Mouse (Mus musculus) heart, embryonic 10.5 days (tissue): Measurements from ENCODE around the gene Ksr1. TPM values are rescaled to one million over a fixed set of nuclear protein-coding genes. Genes with fewer than 3 reads are reported as not detected.
"Not testable (repeated sequence)": the region's sequence is repeated elsewhere in the genome, so short reads cannot be mapped to it uniquely, and the experiment has no call there.

ENCODE experiments used
- DNase-seq: peaks from one replicate; pipeline ENCODE4 v3.0.0-alpha.2; 2017; ENCODE audit warnings: low spot score
- H3K27ac ChIP-seq: fragments of 300-500 bp; sonication (generic); 2 replicates; pipeline ENCODE4 v1.5.1; 2016; ENCODE audit warnings: mild to moderate bottlenecking
- H3K27me3 ChIP-seq: fragments of 300-500 bp; sonication (generic); 2 replicates; pipeline ENCODE4 v1.6.1; 2016; ENCODE audit warnings: mild to moderate bottlenecking; ENCODE audit not compliant: poor library complexity, insufficient read depth, severe bottlenecking
- H3K36me3 ChIP-seq: fragments of 300-500 bp; sonication (generic); 2 replicates; pipeline ENCODE4 v1.6.1; 2016; ENCODE audit warnings: mild to moderate bottlenecking, moderate library complexity
- H3K4me1 ChIP-seq: fragments of 300-500 bp; sonication (generic); 2 replicates; pipeline ENCODE4 v1.6.1; 2016; ENCODE audit warnings: mild to moderate bottlenecking
- H3K4me3 ChIP-seq: fragments of 300-500 bp; sonication (generic); 2 replicates; pipeline ENCODE4 v1.5.1; 2016; ENCODE audit warnings: mild to moderate bottlenecking, moderate library complexity
- H3K9me3 ChIP-seq: fragments of 300-500 bp; sonication (generic); 2 replicates; pipeline ENCODE4 v1.6.1; 2016; ENCODE audit warnings: mild to moderate bottlenecking, moderate library complexity
- WGBS: fragments of 180-500 bp; shearing (Covaris S2); methylation state at CpG from one replicate; pipeline ENCODE4 v1.1.7; 2016; 5-methylcytosine and 5-hydroxymethylcytosine counted together
- polyA plus RNA-seq: library from polyadenylated mRNA; unstranded; fragments of >200 nt; fragmentation: Nextera tagmentation; extraction: Ambion mirVana; gene quantifications from 2 replicates; pipeline ENCODE4 v1.2.1, GENCODE M21; 2016

Gene Ksr1
- polyA plus RNA-seq, 1 experiment from 2014 or later = 1.9 TPM

- Histone ChIP-seq H3K4me1 (peaks cover 16% of the 10 kb centered on the region; the same call in 1 of the 2 replicates), H3K36me3 (no peaks in the 10 kb centered on the region), H3K4me3 (no peak overlapping the region), H3K27ac (peak overlapping the region; percentile 52; the same call in 1 of the 2 replicates), H3K27me3 (no peaks in the 10 kb centered on the region), H3K9me3 (no peaks in the 10 kb centered on the region)
- WGBS = 43% methylated on average over 5 of the region's 5 CpGs
- DNase-seq = no peak
These were observed 143.7 kb downstream of the Ksr1 start for GRCm38 (mm10) chr11:79002551-79002951.

DNA sequence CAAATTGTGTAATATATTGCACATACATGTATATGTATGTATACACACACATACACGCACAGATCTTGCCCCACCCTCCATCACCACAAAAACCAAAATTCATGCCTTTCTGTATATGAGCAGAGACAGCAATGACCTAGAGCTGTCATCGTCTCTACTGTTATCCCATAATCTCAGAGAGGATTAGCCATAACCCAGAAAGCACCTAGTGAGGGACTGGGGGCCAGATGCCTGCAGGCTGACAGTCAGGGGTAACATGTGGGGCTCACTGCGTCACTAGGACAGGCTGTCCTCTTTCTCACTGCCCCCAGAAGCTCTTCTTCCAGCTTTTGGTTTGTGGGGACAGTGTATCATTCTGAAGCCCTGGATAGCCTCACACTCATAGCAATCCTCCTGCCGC lies 144.3 kb downstream of the Ksr1 start:
- 78% methylated on average over 4 of the region's 4 CpGs for WGBS

GRCm38 (mm10) chr11:78999118-78999517 lies 147.1 kb downstream of the Ksr1 start:
- 78% methylated on average over 6 of the region's 6 CpGs for WGBS
- Histone ChIP-seq H3K27me3 (no peaks in the 10 kb centered on the region), H3K36me3 (no peaks in the 10 kb centered on the region), H3K27ac (no peak overlapping the region), H3K9me3 (peaks cover 14% of the 10 kb centered on the region), H3K4me3 (no peak overlapping the region), H3K4me1 (peaks cover 16% of the 10 kb centered on the region; the same call in 1 of the 2 replicates)
- DNase-seq = no peak

More for the DNA sequence above, 144.3 kb downstream of the Ksr1 start:
- H3K27me3 ChIP-seq = no peaks in the 10 kb centered on the region
- peaks cover 7% of the 10 kb centered on the region; the same call in 1 of the 2 replicates for H3K9me3 ChIP-seq
- peaks cover 16% of the 10 kb centered on the region; the same call in 1 of the 2 replicates for H3K4me1 ChIP-seq
- DNase-seq = no peak
- no peak overlapping the region; the same call in 1 of the 2 replicates for H3K27ac ChIP-seq
- no peaks in the 10 kb centered on the region for H3K36me3 ChIP-seq
- no peak overlapping the region for H3K4me3 ChIP-seq

GRCm38 (mm10) chr11:78990875-78991543 lies 155.2 kb downstream of the Ksr1 start:
- DNase-seq = peak; percentile 13
- 78% methylated on average over 5 of the region's 5 CpGs for WGBS
- not testable (repeated sequence) for H3K4me3 ChIP-seq, H3K27me3 ChIP-seq, H3K27ac ChIP-seq, H3K4me1 ChIP-seq, H3K36me3 ChIP-seq
- peaks cover 13% of the 10 kb centered on the region; the same call in 1 of the 2 replicates for H3K9me3 ChIP-seq

DNA sequence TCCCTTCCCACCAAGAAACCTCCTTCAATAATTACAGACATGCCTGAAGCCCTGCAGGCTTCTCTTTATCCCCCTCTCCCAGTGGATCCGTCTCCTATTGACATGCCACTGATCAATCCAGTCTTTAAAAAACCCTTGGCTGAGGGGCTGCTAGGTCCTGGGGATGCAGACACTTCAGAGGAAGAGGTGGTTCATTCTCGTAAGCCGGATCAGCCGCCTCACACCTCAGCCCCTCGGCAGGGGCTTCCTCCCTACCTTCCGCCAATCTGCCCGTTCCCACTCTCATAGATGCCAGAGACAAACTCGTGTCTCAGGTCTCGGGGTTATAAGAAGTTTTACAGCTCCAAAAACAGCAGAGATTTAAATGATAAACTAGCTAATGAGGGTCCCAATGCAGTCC lies 156.1 kb downstream of the Ksr1 start:
- Histone ChIP-seq H3K27me3 (no peaks in the 10 kb centered on the region), H3K27ac (no peak overlapping the region), H3K4me1 (peaks cover 3% of the 10 kb centered on the region), H3K36me3 (no peaks in the 10 kb centered on the region), H3K4me3 (no peak overlapping the region), H3K9me3 (peaks cover 7% of the 10 kb centered on the region; the same call in 1 of the 2 replicates)
- peak; percentile 72 for DNase-seq
- 86% methylated on average over 9 of the region's 9 CpGs for WGBS

- not testable (repeated sequence) for H3K36me3 ChIP-seq, H3K4me3 ChIP-seq, H3K27ac ChIP-seq, H3K9me3 ChIP-seq, H3K4me1 ChIP-seq, H3K27me3 ChIP-seq
- peak; percentile 60 for DNase-seq
- WGBS = 83% methylated on average over 11 of the region's 11 CpGs
These were observed 157.0 kb downstream of the Ksr1 start for GRCm38 (mm10) chr11:78989206-78989605.

- H3K4me3 ChIP-seq = no peak overlapping the region
- H3K4me1 ChIP-seq = peaks cover 9% of the 10 kb centered on the region
- no peaks in the 10 kb centered on the region for H3K36me3 ChIP-seq
- peaks cover 7% of the 10 kb centered on the region; the same call in 1 of the 2 replicates for H3K9me3 ChIP-seq
- no peaks in the 10 kb centered on the region for H3K27me3 ChIP-seq
- WGBS = 81% methylated on average over 10 of the region's 10 CpGs
- H3K27ac ChIP-seq = no peak overlapping the region
- peak; percentile 58 for DNase-seq
These were observed 159.8 kb downstream of the Ksr1 start for GRCm38 (mm10) chr11:78986311-78987002.

GRCm38 (mm10) chr11:78985505-78985904 lies 160.7 kb downstream of the Ksr1 start:
- H3K9me3 ChIP-seq = peaks cover 7% of the 10 kb centered on the region; the same call in 1 of the 2 replicates
- no peak for DNase-seq
- no peak overlapping the region for H3K27ac ChIP-seq
- no peaks in the 10 kb centered on the region for H3K36me3 ChIP-seq
- no peaks in the 10 kb centered on the region for H3K27me3 ChIP-seq
- H3K4me1 ChIP-seq = peaks cover 10% of the 10 kb centered on the region
- H3K4me3 ChIP-seq = no peak overlapping the region

- Histone ChIP-seq H3K36me3 (no peaks in the 10 kb centered on the region), H3K4me1 (peaks cover 12% of the 10 kb centered on the region), H3K27me3 (no peaks in the 10 kb centered on the region), H3K4me3 (peak within 1 kb of the TSS; percentile 36), H3K9me3 (peaks cover 3% of the 10 kb centered on the region; the same call in 1 of the 2 replicates), H3K27ac (no peak within 1 kb of the TSS; the same call in 1 of the 2 replicates)
- WGBS = 71% methylated on average over 10 of the region's 10 CpGs
- peak; percentile 72 for DNase-seq
These were observed 161.6 kb downstream of the Ksr1 start, which contains the start of gene Lgals9 for GRCm38 (mm10) chr11:78984483-78985177. Gene Lgals9 (minus strand): TSS chr11:78984946.

DNA sequence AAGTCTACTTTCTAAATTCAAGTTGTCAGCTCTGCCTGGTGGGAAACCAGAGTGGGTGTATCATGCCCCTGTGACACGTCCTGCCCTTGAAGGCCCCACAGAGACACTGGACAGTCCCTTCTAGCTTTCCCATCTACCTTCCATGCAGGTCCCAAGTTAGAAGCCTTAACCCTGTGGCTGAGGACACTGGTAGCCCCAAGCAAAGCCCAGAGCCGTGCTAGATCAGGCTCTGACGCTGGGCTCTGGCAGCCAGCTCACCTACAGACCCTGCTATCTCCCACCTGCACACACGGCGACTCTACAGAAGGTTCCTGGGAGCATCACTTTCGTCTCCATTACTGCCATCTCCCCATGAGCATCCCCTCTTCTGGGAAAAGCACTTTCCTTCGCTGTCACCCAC lies 162.7 kb downstream of the Ksr1 start:
- peaks cover 12% of the 10 kb centered on the region for H3K4me1 ChIP-seq
- no peaks in the 10 kb centered on the region for H3K9me3 ChIP-seq
- H3K27ac ChIP-seq = no peak overlapping the region
- no peaks in the 10 kb centered on the region for H3K36me3 ChIP-seq
- peak overlapping the region; percentile 3; the same call in 1 of the 2 replicates for H3K4me3 ChIP-seq
- DNase-seq = peak; percentile 67
- H3K27me3 ChIP-seq = no peaks in the 10 kb centered on the region
- WGBS = 73% methylated on average over 7 of the region's 7 CpGs

DNA sequence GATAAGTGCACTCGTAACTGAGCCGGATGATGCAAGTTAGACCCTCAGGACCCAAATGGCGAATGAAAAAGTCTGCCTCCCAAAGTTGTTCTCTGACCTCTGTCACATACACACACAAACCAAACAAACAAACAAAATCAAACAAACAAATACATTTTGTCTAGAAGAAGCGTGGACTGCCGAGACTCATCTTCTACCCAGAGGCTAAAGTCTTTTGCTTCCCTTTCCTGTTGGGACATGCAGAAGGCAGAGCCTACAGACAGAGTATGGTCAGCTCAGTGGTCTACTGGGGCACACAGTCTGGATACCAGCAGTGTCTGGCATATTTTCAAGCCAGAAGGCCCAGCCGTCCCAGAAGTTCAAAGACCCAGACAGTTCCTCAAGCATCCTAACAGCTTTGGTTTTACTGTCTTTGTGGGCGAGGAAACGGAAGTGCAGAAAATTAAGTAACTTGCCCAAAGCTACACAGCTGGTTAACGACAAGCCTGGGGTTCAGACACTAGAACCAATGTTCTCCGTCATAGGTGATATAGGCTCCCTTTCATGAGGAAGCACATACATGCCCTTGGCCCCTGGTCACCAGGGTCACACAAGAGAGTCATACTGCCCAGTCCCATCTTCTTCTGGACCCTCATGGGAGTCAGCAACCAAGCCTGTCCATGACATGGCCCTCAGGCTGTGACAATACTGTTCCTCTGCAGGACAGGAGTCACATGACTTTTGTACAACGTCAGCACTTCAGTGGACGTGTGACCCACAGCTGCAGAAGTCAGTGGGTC lies 163.5 kb downstream of the Ksr1 start:
- no peak overlapping the region for H3K27ac ChIP-seq
- 78% methylated on average over 12 of the region's 12 CpGs for WGBS
- H3K9me3 ChIP-seq = no peaks in the 10 kb centered on the region
- DNase-seq = peak; percentile 65
- no peak overlapping the region for H3K4me3 ChIP-seq
- H3K36me3 ChIP-seq = no peaks in the 10 kb centered on the region
- peaks cover 12% of the 10 kb centered on the region for H3K4me1 ChIP-seq
- no peaks in the 10 kb centered on the region for H3K27me3 ChIP-seq

DNA sequence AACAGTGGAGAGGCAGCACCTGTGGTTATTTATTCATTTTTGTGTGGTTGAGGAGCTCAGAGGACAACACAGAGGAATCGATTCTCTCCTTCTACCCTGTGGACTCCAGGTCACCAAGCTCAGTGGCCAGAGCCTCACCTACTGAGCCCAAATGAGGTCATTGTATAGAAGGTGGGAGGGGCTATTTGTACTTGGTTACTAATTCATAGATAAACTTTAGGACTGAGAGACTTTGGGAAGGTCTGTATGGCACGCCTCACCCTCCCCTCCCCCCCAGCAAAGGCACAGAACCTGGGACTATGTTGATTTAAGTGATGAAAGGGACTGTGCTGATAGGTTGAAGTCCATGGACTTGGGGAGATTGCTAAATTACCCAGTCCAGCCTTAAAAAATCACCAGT lies 164.2 kb downstream of the Ksr1 start:
- no peaks in the 10 kb centered on the region for H3K36me3 ChIP-seq
- DNase-seq = peak; percentile 57
- H3K27me3 ChIP-seq = no peaks in the 10 kb centered on the region
- H3K4me1 ChIP-seq = peaks cover 12% of the 10 kb centered on the region
- H3K27ac ChIP-seq = no peak overlapping the region
- WGBS = 72% methylated on average over 2 of the region's 2 CpGs
- H3K4me3 ChIP-seq = no peak overlapping the region
- no peaks in the 10 kb centered on the region for H3K9me3 ChIP-seq
